Mouse (Mus musculus) thymus, postnatal 0 days (tissue): ENCODE results near the gene Stox2. TPM values are rescaled to one million over a fixed set of nuclear protein-coding genes. Genes with fewer than 3 reads are reported as not detected.

Source experiments
- DNase-seq: peaks from one replicate; pipeline ENCODE4 v3.0.0-alpha.2; 2015; ENCODE audit warnings: low spot score
- polyA plus RNA-seq: library from polyadenylated mRNA; unstranded; fragments of >200 nt; fragmentation: Nextera tagmentation; extraction: Ambion mirVana; gene quantifications from 2 replicates; pipeline ENCODE4 v1.2.1, GENCODE M21; 2015

Gene Stox2
- polyA plus RNA-seq, 1 experiment from 2014 or later = 2.6 TPM

DNA sequence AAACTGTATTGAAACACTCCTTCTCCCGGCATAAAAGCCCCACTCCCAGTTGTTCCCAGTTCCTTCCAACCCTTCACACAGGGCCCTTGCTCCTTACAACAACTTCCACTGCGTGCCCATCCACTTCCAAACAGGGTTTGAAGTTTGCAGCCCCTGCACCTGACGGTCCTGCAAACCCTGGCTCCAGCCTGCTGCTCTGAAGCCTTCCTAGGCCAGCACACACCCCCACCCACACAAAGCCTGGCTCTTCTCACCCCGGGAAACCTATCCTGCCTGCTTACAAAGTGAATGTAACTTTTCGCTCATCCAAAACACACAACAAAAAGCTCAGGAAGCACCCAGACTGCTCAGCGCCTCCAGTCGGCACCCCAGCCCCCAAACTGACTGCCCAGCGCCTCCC is 37.1 kb downstream of the Stox2 start:
- DNase-seq = no peak

DNA sequence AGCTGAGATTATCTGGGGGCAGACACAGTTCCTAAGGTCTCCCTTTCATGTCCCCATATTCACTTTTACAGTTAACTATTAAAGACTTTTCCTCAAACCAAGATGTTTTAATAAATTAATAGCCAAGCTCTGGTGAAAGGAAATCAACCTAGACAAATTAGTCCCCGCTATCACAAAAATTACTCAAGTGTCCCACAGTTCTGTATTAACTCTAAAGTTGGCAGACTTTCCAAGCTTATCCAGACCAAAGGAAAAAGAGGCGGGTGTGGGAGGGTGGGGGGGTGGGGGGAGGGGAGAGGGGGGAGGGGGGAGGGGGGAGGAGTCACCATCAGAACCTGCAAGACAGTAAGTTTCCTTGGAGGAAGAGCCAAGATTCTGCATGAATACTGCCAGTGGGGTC is 41.3 kb downstream of the Stox2 start:
- no peak for DNase-seq

DNA sequence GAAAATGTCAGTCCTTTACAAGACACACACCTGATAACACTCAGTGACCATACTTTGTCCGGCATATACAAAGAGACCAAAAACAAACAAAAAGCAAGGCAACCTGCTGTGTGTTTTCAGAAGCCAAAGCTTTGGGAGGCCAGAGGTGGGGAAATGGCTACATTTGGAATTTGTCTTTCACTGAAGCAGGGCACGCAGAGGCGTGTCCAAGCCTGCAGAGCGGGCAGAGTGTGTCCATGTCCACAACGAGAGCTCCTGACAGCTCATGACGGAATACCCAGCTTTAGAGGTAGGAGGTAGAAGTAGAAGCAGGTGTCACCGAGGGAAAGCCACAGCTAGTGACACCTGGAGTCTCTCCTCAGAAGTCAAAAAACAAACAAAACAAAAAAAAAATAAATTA is 53.2 kb downstream of the Stox2 start:
- no peak for DNase-seq

DNA sequence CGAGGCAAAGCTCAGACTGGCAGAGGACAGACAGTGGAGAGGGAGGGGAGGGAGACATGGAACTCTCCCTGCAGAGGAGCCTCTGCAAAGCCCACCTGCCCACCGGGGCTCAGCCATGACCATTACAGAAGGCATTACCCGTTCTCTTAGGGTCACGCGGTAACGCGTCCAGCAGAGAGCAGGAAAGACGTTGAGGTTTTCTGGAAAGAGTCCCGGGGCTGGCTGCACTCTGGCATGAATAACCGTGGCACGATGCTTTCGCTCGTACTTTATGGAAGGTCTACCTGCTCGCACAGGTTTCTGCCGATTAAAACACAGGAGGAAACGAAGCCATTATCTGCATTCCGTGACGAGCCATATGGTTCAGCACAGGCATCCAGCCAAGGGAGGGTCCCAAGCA is 53.9 kb downstream of the Stox2 start:
- no peak for DNase-seq

DNA sequence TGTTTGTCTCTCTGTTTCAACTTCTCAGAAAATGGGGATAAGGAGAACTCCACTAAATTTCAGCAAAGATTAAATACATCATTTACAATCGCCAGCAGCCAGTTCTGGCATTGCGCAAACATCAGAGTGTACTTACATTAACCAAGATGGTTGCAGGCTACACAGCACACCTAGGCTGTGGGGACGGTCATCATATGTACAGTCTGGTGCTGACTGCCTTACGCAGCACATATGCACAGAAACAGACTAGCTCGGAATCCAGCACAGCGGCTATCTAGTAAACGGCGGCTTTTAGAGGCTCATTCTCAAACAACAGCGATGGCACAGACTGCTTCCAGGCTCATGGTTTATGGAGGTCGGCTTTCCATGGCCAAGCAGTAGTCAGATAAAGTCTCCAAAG is 54.3 kb downstream of the Stox2 start:
- no peak for DNase-seq

DNA sequence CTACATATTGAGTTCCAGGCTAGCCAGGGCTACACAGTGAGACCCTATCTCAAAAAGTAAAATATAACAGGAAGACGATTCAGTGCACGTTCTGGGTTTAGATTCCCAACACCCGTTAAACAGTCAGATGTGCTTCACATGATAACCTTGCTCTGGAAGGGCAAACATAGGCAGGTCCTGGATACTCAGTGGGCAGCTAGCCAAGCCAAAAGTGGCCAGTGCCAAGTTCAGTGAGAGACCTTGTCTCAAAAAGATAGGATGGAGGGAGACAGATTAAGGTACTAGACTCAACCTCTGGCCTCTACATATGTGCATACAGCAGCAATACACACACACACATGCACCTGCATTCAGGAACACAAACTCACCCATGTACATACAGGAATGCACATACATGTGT is 56.7 kb downstream of the Stox2 start:
- no peak for DNase-seq

DNA sequence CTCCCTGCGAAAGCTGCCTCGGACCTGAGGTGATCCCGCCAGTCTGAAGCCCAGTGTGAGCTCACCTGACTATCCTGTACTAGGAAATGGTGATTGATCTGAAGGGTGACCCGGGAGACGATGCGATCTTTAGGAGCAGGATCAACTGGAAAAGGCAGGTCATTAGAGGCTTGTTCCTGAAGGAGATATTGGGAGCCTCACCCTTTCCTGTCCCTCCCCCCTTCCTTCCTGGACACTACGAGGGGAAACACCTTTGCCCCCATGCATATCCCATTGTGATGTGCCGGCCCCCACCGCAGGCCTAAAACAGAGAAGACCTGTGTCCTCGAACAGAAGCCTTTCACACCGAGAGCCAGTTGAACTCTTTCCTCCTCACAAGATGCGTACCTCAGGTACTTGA is 58.0 kb downstream of the Stox2 start:
- no peak for DNase-seq

- no peak for DNase-seq
Observed at GRCm38 (mm10) chr8:47385810-47386209, 60.4 kb downstream of the Stox2 start.

DNA sequence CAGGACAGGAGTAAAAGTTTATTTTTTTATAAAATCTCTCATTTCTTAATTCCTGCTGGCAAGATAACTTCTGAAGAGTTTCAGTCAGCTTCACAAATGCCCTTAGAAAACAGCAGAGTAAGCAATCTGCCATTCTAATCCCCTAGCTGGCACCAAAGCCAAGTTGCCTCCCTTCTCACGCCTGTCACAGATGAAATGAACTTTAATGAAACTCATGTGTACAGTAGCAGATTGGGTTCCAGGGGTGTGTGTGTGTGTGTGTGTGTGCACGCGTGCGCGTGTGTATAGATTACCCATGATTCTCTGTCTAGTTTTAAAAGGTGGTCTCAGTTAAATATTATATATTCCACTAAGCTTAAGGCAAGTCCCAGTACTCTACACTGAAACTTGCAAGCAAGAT is 62.0 kb downstream of the Stox2 start:
- DNase-seq = no peak

GRCm38 (mm10) chr8:47383632-47384031 is 62.5 kb downstream of the Stox2 start:
- no peak for DNase-seq

DNA sequence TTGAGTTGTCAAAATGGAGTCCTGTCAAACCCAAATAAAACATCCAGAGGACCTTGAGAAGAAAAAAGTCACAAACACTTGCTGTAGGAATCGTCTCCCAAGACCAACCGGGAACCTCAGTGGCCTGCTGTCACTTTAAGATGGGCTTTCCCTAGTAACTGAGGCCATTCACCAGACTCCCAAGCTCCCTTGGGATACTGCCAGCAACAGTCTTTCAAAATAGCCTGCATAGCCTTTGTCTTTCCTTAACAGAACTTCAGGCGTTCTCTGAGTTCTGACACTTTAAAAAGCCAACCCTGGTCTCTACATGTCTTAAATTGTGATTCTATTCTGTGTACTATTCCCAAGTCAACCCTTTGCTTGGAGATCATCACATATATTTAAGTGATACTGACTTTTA is 64.9 kb downstream of the Stox2 start:
- DNase-seq = no peak

DNA sequence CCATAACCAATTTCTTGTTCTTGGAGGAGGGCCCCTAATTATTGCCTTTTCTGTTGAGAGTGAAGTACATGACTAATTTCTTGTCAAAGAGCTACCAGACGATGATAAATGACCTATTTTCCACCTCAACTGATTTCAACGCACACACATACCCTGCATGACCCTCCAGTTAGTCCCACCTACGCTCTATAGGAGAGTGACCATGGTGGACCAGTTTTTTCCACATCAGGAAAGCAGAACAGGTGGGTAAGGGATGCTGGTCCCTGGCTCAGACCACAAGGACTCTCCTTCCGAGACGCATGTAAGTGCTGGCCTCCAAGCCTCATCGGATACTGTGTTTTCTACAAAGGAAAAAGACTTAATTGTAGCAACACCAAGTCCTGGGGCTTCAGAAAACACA is 65.4 kb downstream of the Stox2 start:
- no peak for DNase-seq

DNA sequence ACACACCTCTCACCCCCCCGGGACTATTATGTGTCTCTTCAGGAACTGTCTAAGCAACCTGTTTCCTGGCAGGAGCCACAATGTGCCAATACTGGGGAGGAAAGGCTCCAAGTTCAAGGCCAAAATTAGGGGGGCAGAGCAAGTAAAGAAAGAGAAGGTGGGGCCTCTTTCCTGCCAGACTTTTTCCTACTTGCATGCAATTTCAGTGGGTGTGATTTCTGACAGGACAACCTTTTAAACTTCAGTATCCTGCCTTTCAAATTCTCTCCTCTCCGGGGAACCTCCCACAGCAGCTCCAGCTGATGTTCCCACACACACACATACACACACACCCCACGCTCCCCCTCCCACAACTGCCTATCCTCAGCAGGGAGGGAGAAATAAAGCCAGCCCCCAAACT is 66.1 kb downstream of the Stox2 start:
- DNase-seq = no peak

GRCm38 (mm10) chr8:47376651-47377050 is 69.5 kb downstream of the Stox2 start:
- no peak for DNase-seq

DNA sequence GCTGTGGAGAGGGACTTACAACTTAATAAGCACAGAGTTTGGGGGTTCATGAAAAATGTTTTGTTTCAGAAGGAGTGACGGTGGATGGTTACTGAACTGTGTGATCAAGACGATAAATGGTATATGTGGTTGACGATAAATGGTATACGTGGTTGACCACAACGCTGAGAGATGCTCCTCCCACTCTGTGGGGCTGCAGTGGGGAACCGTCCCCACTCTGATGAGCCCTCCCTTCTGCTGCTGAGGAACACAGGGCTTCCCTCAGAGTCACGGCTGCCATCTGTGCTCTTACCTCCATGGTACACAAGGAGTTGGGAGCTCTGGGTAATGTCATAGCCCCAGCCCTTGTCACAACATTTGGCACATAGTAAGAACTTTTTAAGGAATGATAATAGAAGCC is 72.4 kb downstream of the Stox2 start:
- DNase-seq = no peak

DNA sequence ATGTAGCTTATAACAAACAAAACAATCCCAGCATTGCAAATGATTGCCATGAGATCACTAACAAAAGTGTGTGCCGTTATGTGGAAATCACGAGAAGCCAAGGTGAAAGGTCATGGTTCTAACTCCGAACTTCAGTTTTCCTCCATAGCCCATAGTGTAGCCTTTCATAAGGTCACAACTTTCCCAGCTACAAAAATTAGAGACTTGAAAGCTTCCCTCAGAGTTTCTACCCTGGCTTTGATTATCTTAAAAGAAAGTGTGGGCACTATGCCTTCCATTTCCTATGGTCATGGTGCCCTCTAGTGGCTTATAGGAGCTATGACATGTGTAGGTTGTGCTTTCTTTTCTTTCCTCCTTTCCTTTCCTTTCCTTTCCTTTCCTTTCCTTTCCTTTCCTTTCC is 74.6 kb downstream of the Stox2 start:
- DNase-seq = peak; percentile 27

DNA sequence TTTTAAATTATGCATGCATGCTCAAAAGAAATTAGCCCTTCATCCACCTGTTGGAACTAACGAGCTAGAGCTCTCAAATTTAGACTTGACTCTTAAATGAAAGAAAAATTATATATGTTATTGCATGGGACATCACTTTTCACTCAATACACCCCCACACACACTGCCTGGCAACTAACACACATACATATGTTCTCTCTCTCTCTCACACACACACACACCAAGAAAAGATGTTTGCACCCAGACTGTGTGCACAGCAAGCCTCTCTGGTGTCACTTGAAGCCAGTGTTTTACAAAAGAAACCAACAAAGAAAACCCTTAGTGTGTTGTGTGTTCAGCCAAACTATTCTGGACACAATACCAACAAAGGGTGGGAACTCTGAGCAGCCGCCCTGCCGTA is 75.1 kb downstream of the Stox2 start:
- no peak for DNase-seq

- DNase-seq = peak; percentile 72
Observed at GRCm38 (mm10) chr8:47370421-47371080, 75.6 kb downstream of the Stox2 start.

- DNase-seq = no peak
Observed at GRCm38 (mm10) chr8:47369949-47370348, 76.2 kb downstream of the Stox2 start.

DNA sequence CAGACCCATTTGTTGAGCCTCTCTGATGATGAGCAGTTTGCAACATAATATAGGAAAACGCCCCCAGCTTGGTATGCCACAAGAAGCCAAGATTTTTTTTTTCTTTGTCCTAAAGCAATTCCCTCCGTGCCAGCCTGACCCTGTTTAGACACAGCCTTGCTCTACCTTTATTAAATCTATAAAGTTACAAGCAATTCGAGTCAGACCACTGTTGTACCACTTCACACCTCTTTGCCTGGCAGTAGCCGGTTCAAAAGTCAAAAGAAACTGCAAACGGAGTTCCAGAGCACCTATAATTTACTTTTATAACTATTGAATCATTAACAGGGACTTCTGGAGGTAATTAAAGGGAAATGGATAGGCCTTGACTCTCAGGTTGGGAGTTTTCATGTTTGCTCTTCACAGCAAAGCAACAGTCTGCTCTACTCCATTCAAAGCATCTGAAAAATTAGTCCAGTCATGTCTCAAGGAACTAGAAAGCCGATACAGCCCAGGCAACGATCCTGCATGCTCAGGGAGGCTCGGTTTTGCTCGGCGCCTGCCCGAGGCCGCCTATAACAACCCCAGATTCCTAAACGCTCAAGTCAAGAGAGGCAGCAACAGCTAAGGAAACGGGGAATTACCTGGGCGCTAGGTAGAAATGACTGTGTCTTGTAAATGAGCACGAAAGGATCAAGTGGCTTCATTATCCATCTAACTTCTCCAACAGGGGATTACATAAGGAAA is 77.0 kb downstream of the Stox2 start:
- no peak for DNase-seq

GRCm38 (mm10) chr8:47367029-47367428 is 79.1 kb downstream of the Stox2 start:
- DNase-seq = no peak

DNA sequence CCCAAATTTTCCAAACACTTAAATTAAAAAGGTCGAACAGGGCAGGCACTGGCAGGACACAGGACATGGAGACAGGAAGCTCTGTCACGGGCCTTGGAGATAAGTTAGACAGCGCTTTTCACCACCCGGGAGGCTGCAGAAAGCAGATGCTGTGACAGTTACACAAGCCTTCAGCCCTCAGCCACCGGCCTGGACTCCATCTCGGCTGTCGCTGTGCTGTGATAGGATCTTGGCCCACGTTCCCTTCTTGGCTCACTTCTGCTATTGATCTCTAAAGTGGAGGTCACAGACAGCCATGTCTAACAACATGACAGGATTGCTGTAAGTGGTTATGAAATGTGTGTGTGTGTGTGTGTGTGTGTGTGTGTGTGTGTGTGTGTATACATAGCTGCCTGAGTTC is 82.9 kb downstream of the Stox2 start:
- DNase-seq = no peak

- DNase-seq = no peak
Observed at GRCm38 (mm10) chr8:47355340-47355906, 90.7 kb downstream of the Stox2 start.
